Mouse (Mus musculus) right cerebral cortex, postnatal 4 days (tissue): ENCODE results near the gene Rfk.

Experiments
- DNase-seq: peaks from one replicate; pipeline ENCODE4 v3.0.0-alpha.2; 2022

The Rfk gene

GRCm38 (mm10) chr19:17393841-17394591 lies at the start of gene Rfk:
Gene Rfk, plus strand, starts transcription at chr19:17394043.
- DNase-seq, result peak; percentile 91

- no peak for DNase-seq
These were observed 49.0 kb upstream of the Rfk start for GRCm38 (mm10) chr19:17344881-17345280.

- no peak for DNase-seq
These were observed 46.9 kb upstream of the Rfk start for GRCm38 (mm10) chr19:17346716-17347474.

GRCm38 (mm10) chr19:17347852-17348251 lies 46.0 kb upstream of the Rfk start:
- no peak for DNase-seq

- no peak for DNase-seq
These were observed 40.1 kb upstream of the Rfk start for GRCm38 (mm10) chr19:17353727-17354126.

GRCm38 (mm10) chr19:17354362-17354761 lies 39.5 kb upstream of the Rfk start:
- DNase-seq, result no peak

GRCm38 (mm10) chr19:17354797-17355196 lies 39.0 kb upstream of the Rfk start:
- DNase-seq, result no peak

- no peak for DNase-seq
These were observed 38.5 kb upstream of the Rfk start for GRCm38 (mm10) chr19:17355361-17355760.

- peak; percentile 12 for DNase-seq
These were observed 37.6 kb upstream of the Rfk start for GRCm38 (mm10) chr19:17355950-17356867.

GRCm38 (mm10) chr19:17356932-17357331 lies 36.9 kb upstream of the Rfk start:
- no peak for DNase-seq

- DNase-seq, result no peak
These were observed 36.5 kb upstream of the Rfk start for GRCm38 (mm10) chr19:17357391-17357790.

- DNase-seq, result no peak
These were observed 34.4 kb upstream of the Rfk start for GRCm38 (mm10) chr19:17359315-17359890.

GRCm38 (mm10) chr19:17361181-17361580 lies 32.7 kb upstream of the Rfk start:
- no peak for DNase-seq

- DNase-seq, result peak; percentile 28
These were observed 29.1 kb upstream of the Rfk start for GRCm38 (mm10) chr19:17364741-17365140.

- DNase-seq, result no peak
These were observed 27.3 kb upstream of the Rfk start for GRCm38 (mm10) chr19:17366364-17367090.

GRCm38 (mm10) chr19:17368557-17368956 lies 25.3 kb upstream of the Rfk start:
- DNase-seq, result no peak

GRCm38 (mm10) chr19:17369581-17369980 lies 24.3 kb upstream of the Rfk start:
- DNase-seq, result no peak

- DNase-seq, result no peak
These were observed 21.1 kb upstream of the Rfk start, which contains the start of gene Gcnt1 for GRCm38 (mm10) chr19:17372701-17373100. Gene Gcnt1, minus strand, starts transcription at chr19:17372844.

- no peak for DNase-seq
These were observed 15.0 kb upstream of the Rfk start for GRCm38 (mm10) chr19:17378845-17379244.

GRCm38 (mm10) chr19:17380549-17380948 lies 13.3 kb upstream of the Rfk start:
- DNase-seq, result no peak

GRCm38 (mm10) chr19:17382807-17383397 lies 10.9 kb upstream of the Rfk start:
- DNase-seq, result no peak

GRCm38 (mm10) chr19:17385022-17385421 lies 8.8 kb upstream of the Rfk start:
- DNase-seq, result no peak
